Mouse (Mus musculus) regulatory T cell (primary cell): ENCODE measurements around the gene Reln.

Source experiments
- in situ Hi-C: fragments of 300-600 bp; cut with MboI, MseI; formaldehyde crosslinking; loops from one replicate; pipeline ENCODE4 v1.15.1; 2025; ENCODE audit warnings: high pct_unique_total_duplicates

The Reln gene

DNA sequence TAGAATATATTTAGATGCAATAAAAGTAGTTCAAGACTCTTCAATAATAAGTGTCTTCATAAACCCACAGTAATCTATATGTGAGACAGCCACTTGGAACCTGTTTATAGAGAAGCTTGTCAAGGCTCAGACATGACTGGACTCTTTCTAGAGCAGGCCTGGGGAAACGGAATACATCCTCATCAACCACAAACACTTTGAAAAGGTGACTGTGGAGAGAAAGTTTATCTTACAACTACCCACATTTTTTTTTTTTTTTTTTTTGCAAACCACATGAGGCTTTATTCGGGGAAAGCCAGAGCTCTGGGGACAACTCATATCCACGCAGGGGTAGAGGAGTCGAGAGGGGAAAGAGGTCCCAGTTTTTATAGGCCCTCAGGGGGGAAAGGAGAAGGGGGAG lies 36.6 kb downstream of the Reln start:
- in situ Hi-C loops: no loop called here

DNA sequence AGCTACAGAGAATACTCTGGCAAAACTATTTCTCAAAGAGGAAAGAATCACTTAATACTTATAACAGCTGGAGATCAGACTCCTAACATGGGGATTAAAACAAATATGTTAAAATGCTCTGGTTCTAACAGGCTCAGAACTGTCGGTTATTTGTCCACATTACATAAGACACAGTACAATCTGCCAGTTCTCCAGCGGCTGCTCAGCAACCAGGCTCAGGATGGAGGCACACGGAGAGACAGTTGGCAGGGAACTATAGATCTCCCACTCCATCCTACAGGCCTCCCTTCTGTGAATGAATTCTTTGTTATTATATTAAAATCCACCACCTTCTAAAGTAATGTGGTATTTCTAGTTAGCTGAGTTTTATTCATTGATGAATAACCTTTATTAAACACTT lies 37.4 kb downstream of the Reln start:
- in situ Hi-C loops: no loop called here

DNA sequence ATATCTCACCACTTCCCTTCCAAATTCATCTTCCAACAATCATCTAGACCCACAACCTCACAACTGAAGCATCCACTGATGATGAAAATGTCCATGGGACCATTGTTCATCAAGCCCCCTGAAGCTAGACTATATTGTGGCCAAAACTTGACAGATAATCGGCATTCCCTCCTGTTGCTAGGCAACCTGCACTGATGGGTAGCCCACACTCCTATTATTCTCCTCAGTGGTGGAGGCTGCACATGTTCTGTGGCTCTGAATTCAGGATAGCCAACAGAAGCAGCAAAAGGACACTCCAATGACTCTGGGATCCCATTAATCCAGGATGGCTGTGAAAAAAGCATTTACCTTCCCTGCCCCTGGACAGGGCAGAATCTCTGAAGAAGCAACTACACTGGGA lies 40.8 kb downstream of the Reln start:
- in situ Hi-C loops: no loop called here

DNA sequence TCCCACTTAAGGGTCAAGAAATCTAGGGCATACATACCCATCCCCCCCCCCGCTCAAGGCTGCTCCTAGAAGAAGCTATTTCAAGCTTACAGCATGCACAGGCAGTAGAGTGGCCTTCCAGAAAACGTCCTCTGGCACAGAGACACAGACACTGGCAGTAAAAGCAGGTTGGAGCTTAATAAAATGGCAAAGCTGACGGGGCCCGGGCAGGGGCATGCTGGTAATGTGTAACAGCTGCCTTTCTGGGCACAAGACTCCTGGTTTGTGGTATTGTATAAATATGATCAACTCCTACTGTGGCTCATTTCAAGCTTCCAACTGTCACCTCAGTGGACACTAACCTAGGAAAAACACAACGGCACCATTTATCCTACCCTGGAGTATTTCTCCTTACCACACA lies 42.2 kb downstream of the Reln start:
- in situ Hi-C loops: no loop called here

DNA sequence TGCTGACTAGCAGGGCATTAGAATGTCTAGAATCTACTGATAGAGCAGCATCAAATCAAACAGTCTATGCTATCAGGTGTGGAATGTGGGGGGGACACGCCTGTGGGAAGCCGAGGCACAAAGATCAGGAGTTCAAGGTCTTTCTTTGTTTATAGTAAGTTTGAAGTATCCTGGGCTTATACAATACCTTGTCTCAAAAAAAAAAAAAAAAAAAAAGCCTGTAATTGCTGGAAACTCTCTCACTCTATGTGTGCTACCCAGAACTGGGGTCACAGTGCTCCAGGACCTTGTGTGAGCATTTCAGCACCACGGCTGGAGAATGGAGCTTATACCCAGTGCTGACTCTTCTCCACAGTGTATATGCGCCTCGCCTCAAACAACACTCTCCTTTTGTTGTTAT lies 43.7 kb downstream of the Reln start:
- in situ Hi-C loops: no loop called here

DNA sequence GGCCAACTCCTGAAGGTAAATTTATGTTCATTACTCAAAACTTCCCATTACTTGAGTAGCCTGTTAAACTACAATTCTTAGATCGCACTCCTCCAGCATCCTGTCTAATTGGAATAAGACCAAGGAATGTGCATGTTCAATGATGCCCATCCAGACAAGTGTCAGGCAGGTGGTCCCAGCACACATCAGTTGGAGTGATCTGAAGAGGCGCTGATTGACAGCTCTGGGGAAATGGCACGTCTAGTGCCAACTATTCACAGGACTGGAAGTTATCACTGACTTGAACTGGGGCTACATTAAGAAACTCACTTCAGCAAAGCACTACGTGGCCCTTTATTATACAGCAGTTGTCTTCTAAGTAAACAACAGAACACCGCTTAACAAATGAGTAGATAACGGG lies 44.5 kb downstream of the Reln start:
- in situ Hi-C loops: no loop called here

DNA sequence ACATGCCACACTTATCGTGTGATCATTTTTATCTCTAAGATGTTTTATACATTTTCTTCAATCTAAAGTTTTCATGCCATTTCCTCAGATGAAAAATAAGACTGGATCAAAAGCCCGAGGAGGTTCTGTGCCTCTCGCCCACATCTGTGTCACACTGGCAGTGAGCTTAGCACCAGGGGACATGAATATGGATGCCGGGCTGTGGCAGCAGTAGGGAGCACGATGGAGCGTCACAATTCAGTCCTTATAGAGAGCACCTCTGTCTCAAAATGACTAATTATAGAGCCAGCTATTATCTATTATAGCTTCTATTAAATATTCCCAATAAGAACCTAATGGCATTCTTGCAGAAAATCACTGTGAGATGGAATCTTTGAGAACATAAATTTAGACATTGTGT lies 49.3 kb downstream of the Reln start:
- in situ Hi-C loops: no loop called here

DNA sequence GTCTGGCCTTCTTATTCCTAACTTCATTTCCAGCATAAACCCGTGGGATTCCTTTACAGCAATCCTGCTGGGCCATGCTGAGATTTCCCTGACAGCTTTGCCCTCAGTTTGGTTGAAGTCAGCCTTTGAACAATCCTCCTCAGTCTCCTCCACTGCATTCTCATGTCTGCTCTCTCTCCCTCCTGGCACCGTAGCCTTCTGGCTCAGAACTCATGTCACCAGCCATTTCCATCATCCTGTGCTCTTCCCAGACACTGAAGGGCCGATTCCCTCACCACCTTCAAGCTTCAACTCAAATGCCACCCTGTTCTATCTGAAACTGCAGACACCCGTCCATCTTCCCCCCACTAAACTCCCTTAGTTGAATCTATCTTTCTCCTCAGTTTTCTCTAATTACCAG lies 53.1 kb downstream of the Reln start:
- in situ Hi-C loops: no loop called here

DNA sequence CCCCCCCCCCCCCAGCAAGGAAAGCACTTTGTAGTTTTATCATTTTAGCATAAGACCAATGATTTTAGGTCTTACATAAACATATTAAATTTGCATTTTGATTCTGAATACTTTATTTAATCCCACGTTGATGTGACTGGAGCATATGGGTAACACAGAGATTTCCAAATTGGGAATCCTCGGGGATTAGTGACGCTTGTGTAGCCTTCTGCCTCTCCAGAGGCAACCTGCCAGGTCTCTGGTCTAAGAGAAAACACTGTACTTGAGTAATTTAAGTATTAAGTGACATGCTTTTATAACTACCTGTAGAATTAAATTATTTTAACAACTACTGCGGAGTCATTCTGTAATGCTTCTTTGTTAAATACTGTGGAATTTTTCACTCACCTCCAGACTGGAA lies 59.1 kb downstream of the Reln start:
- in situ Hi-C loops: no loop called here

DNA sequence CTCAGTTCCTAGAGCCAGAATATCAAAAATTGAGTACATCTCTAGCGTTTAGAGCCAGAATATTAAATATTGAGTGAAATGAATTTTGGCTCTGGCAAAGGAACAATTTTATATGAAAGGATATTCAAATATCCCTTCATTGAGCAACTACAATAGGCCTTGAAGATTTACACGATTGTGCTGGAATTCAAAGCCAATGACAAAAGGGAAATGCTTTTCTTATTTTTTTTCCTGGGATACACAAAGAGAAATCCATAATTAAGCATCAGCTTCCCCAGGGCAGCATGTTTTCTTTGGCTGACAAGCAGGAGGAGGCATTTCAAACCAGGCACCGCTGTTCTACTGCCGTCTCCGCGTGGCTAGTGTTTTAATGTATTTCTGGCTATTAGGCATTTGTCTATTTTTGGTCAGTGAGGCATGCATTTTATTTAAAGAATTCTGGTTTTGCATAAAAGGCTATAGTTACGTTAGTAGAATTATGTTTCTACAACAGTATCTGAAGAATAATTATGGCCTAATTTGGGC lies 62.3 kb downstream of the Reln start:
- in situ Hi-C loops: no loop called here

DNA sequence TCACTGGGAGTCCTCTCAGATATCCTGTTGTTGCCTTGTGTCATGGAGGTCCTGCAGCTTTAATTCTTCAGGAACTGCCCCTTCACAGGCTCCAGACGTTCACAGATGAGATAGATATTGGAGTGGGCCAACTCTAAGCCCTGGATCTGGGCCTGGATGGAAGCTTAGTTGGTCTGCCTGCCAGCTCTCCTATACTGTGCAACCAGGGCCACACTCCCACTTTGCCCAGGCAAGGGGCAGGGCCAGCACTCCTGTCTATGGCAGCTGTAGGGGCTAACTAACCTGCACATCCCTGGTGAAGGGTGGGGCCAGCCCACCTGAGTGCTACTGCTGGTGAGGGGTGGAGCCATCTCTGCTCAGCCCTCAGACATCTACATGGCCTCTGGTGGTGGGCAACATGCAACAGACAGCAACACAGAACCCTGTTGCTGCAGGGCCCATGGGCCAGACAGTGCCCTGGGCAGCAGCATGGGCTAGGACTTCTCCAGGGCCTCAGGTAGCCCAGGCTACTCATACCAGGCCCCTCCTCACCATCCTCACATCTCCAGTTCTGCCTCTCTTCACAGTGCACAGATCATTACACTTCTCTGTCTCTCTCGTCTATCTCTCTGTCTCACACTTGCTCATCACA lies 63.9 kb downstream of the Reln start:
- in situ Hi-C loops: no loop called here

DNA sequence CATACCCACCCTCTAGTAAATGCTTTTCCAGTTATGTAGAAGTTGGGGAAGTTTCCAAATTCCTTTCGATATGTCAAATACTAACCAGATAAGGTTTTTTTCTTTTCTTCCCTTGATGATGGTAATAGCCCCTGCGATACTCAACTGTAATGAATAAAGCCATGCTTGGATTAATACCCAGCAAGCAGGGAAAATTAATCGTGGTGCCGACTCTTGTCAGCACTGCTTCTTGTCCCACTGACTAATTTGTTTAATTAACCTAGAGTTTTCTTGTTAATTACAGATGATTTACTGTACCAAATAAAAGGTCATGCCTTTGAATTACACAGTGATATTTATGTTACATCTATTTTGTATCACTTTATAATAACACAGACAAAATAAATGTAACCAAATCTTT lies 65.3 kb downstream of the Reln start:
- in situ Hi-C loops: no loop called here

DNA sequence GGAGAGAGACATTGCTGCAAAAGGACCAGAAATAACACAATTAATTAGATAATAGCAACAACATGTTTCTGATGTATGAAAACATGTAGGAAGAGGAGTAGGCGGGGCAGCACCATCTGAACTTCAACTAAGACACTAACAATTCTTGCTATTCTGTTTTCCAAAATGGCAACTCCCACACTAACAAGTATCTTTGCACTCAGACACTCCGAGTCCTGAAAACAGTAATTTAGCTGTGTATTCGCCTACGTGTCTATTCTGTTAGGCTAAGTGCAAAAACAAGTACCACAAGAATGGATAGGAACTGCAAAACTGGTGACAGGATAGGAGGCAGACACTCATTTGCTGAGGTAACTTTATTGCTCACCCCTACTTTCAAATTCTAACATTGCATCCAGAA lies 70.4 kb downstream of the Reln start:
- in situ Hi-C loops: no loop called here

DNA sequence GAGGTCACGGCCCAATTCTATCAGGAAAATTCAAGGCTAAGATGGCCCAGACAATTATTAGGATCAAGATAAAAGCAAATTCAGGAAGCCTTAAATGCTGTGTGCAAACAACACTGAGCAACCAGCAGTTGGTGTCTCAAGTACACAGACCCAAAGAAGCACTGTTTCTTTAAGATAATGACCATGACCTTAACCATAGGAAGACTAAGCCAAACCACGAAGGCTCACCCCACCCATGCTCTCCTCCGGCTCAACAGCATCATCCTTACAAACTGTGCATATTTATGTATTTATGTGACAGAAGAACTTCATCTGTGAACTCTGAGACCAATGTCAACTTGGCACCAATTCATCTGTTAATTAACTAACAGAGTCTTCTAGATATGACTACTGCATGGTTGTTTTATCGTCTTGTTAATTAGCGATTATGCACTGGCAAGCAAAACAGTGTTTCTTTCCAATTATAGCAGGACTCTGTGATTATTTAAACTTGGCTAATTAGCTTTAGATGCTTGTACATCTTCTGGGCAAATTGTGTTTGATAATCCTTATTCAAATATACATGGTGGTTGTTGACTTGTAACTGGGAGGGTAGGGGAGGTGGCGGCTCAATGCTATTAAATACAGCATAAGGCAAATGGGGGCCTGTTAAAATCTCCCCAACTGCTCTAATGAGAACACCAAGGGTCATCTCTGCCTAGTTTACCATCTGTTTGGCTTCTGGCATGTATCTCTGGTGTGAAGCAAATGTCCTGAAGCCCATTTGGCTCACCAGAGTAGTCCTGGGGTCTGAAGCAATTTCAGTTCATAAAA lies 77.8 kb downstream of the Reln start:
- in situ Hi-C loops: no loop called here

DNA sequence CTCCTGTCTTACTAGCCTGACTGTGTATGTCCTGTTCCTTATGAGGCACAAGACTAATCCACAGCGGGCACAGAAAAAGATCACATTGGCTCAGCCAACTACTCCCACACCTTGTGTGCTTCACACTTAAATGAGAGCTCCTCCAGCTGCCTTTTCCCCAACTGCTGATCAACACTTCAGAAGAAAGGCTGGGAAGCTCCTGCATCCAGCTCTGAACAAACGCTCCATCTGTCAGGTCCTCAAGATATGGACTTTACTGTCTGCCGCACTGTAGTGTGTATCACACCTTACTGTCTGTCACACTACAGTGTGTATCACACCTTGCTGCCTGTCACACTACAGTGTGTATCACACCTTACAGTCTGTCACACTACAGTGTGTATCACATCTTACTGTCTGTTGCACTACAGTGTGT lies 82.1 kb downstream of the Reln start:
- in situ Hi-C loops: no loop called here

DNA sequence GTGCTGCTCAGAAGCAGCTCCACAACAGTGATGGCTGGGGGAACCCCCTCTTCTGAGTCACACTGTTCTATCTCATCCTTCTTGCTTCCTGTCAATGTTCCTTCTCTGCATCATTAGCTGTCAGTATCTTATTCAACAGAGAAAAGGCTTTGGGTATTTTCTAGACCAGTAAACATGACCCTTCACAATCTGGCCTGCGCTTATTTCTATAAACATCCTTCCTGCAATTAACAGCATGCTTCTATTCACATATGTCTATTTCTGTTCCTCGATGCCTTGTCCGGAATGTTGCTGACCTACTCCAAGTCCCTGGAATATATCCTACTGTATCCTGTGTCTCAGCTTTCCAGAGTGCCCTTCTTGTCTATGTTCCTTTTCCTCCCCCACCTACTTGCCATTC lies 89.2 kb downstream of the Reln start:
- in situ Hi-C loops: no loop called here

DNA sequence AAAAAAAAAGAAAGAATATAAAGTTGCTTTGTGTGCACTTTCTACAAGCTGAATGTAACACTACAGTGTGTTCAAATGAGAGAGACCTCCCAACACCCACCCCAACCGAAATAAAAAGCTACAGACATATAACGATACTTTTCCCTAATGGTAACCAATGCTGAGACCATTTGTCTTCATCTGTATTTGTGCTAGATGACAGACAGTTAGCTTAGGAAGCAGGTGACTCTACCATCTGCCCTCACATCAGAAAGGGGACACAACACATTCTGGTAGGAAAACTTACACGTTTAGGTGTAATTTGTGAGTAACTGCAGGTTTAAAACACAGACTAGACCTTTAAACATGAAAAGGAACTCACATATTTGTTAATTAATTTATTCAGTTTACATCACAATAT lies 90.6 kb downstream of the Reln start:
- in situ Hi-C loops: no loop called here

DNA sequence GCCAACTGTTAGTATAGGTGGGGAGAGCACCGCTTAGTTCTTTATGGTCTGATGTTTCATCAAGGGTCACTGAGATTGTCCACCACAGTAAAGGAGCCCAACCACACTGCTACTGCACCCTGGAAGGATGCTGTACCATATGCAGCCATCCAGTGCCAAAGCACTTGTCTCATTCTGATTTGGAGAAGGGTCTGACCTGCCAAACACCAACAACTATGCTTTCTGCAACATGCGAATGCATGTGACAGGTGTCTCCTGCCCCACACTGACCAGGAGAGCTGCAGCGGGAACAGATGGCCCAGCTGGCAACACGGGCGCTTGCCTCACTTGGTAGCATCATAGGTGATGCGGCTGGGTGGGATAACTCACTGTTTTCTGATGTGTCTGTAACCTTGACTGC lies 91.2 kb downstream of the Reln start:
- in situ Hi-C loops: no loop called here

DNA sequence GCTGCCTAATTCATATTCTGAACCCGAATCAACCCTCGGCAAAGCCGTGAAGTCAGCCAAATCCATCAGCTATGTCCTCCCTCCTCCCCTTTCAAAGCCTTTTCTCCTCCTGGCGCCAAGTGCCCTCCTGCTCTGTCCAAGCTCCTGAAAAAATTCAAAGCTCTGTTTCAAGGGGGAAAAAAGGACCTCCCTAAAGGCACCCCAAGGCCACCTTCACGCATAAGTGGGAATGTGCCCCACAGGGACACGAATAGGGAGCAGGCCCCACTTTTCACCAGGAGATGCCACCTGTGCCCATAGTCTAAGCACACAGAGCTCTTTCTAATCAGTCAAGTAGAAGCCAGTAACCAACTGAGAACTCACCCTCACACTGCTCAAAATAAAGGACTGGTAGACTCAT lies 96.7 kb downstream of the Reln start:
- in situ Hi-C loops: loop anchor here (25.0 kb wide), 1 partner anchor 1711 kb away; no protein-coding TSS in a partner anchor

DNA sequence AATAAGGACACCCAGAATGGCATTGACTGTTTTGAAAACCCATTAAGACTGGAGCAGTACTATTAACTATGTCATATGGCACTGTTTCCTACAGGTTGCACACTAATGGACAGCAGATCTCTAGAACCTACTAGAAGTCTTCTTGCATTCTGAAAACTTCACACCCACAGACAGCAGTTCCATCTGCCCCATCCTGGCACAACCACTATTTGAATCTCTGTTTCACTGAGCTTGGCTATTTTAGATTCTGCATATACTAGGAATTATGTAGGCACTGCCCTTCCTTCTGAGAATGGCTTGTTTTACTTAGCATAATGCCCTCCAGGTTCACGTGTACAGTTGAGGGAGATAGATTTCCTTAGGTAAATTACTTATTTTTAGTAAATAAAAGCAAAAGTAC lies 99.4 kb downstream of the Reln start:
- in situ Hi-C loops: loop anchor here (25.0 kb wide), 1 partner anchor 1708 kb away; no protein-coding TSS in a partner anchor

DNA sequence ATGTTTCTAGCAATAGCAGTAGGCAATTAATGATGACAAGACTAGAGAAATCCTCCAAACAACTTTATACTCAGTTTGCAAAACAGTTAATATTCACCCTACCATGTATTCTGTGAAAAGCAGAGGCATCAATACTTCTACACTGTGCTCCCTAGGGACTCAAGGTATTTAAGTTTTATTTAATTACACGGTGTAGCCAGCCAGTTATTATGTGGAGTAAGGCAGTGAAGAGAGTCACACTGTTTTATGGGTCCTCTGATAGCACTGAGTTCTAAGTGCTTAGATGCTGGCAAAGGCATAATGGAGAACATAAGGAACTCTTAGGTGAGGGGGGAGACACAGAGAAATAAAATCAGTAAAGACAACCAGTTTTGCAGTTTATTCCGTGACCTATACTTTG lies 101.0 kb downstream of the Reln start:
- in situ Hi-C loops: loop anchor here (25.0 kb wide), 1 partner anchor 1706 kb away; no protein-coding TSS in a partner anchor

DNA sequence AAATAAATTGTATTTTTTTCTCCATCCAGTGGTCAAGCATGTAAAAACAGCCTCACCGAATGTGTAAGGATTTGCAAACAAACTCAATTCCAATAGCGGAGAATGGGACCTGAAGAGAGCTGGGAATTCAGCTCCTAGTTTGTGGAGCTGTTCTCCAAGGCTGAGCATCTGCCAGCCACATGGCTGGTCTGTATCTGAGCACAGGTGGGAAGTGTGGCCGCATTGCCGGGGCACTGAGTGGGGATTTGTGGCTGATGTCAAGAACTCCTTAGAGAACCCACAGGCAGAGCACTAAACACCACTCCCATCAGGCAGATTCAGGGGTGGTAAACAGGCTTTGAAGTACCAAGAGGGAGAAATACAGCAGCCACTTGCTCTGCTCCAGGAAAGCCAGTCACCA lies 102.9 kb downstream of the Reln start:
- in situ Hi-C loops: loop anchor here (25.0 kb wide), 1 partner anchor 1704 kb away; no protein-coding TSS in a partner anchor

DNA sequence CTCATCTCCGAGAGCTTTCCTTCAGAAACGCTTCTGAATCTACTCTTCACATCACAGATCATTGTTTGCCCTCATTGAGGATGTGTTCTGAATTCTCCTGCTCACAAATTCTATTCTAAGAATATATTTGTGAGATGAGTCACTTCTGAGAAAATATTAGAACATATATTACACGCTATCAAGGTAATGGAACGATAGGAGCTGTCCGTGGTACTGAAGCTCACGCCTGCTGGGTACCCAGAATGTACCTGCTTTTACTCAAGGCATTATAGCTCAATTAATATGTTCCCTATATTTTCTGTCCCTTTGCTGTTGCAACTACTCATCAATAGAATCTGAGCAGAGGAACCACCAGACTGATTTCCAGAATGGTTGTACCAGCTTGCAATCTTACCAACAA lies 107.7 kb downstream of the Reln start:
- in situ Hi-C loops: loop anchor here (25.0 kb wide), 1 partner anchor 1700 kb away; no protein-coding TSS in a partner anchor
